Mouse (Mus musculus): Measurements from ENCODE around the gene Rps19. TPM values are rescaled to one million over a fixed set of nuclear protein-coding genes. Genes with fewer than 3 reads are reported as not detected.
"Not testable (repeated sequence)": the region's sequence is repeated elsewhere in the genome, so short reads cannot be mapped to it uniquely, and the experiment has no call there.

Gene Rps19
- polyA plus RNA-seq, 1 experiment from 2014 or later: 1,106 TPM

- Histone ChIP-seq H3K36me3 (peaks cover 13% of the 10 kb centered on the region), H3K27ac (replicated peaks) (no peak overlapping the region), H3K4me2 (no peak overlapping the region), H3K4me1 (replicated peaks) (peaks cover 26% of the 10 kb centered on the region), H3K4me3 (no peak overlapping the region), H3K9me3 (no peaks in the 10 kb centered on the region), H3K9ac (no peak overlapping the region), H3K27me3 (no peaks in the 10 kb centered on the region)
- WGBS: 92% methylated on average over 9 of the region's 9 CpGs
- no peak for ATAC-seq (ENCODE audit: low FRiP score, low read depth)
Measured at GRCm38 (mm10) chr7:24882416-24883199, 1.6 kb upstream of the Rps19 start.

- Histone ChIP-seq H3K4me2 (peak overlapping the region; percentile 70), H3K27me3 (no peaks in the 10 kb centered on the region), H3K27ac (replicated peaks) (peak overlapping the region; percentile 86), H3K36me3 (peaks cover 32% of the 10 kb centered on the region), H3K9me3 (no peaks in the 10 kb centered on the region), H3K4me3 (peak overlapping the region; percentile 75), H3K9ac (peak overlapping the region; percentile 91), H3K4me1 (replicated peaks) (peaks cover 29% of the 10 kb centered on the region)
- WGBS: under 1% methylated on average over 47 of the region's 47 CpGs
- no peak; the same call in 1 of the 2 replicates for ATAC-seq (ENCODE audit: low FRiP score, low read depth)
Measured at GRCm38 (mm10) chr7:24884693-24885291, 621 bp downstream of the Rps19 start.

- H3K9me3 ChIP-seq: no peaks in the 10 kb centered on the region
- peak overlapping the region; percentile 91 for H3K9ac ChIP-seq
- H3K4me3 ChIP-seq: peak overlapping the region; percentile 75
- H3K27ac ChIP-seq (replicated peaks): no peak overlapping the region
- no peak for ATAC-seq (ENCODE audit: low FRiP score, low read depth)
- H3K27me3 ChIP-seq: no peaks in the 10 kb centered on the region
- peaks cover 29% of the 10 kb centered on the region for H3K4me1 ChIP-seq (replicated peaks)
- 41% methylated on average over 12 of the region's 12 CpGs for WGBS
- peak overlapping the region; percentile 70 for H3K4me2 ChIP-seq
- peaks cover 37% of the 10 kb centered on the region for H3K36me3 ChIP-seq
Measured at GRCm38 (mm10) chr7:24885468-24886307, 1.5 kb downstream of the Rps19 start.

GRCm38 (mm10) chr7:24886308-24886633 is 2.1 kb downstream of the Rps19 start:
- H3K9ac ChIP-seq: peak overlapping the region; percentile 91
- H3K4me1 ChIP-seq (replicated peaks): peaks cover 29% of the 10 kb centered on the region
- H3K27me3 ChIP-seq: no peaks in the 10 kb centered on the region
- WGBS: 78% methylated on average over 4 of the region's 4 CpGs
- H3K4me2 ChIP-seq: peak overlapping the region; percentile 70
- peaks cover 41% of the 10 kb centered on the region for H3K36me3 ChIP-seq
- ATAC-seq (ENCODE audit: low FRiP score, low read depth): no peak
- no peaks in the 10 kb centered on the region for H3K9me3 ChIP-seq
- H3K4me3 ChIP-seq: peak overlapping the region; percentile 75
- H3K27ac ChIP-seq (replicated peaks): no peak overlapping the region

- Histone ChIP-seq H3K27me3 (no peaks in the 10 kb centered on the region), H3K27ac (replicated peaks) (no peak overlapping the region), H3K36me3 (peaks cover 41% of the 10 kb centered on the region), H3K9ac (no peak overlapping the region), H3K9me3 (no peaks in the 10 kb centered on the region), H3K4me2 (0 out of 2 replicates have a peak overlapping the region, but pooled peaks have one; percentile 70), H3K4me3 (no peak overlapping the region), H3K4me1 (replicated peaks) (peaks cover 29% of the 10 kb centered on the region)
- WGBS: 76% methylated on average over 4 of the region's 4 CpGs
- no peak for ATAC-seq (ENCODE audit: low FRiP score, low read depth)
Measured at GRCm38 (mm10) chr7:24887096-24887495, 2.9 kb downstream of the Rps19 start.

- no peak overlapping the region for H3K4me3 ChIP-seq
- 79% methylated on average over 6 of the region's 6 CpGs for WGBS
- peaks cover 41% of the 10 kb centered on the region for H3K36me3 ChIP-seq
Measured at GRCm38 (mm10) chr7:24889431-24890220, 5.5 kb downstream of the Rps19 start.

GRCm38 (mm10) chr7:24890281-24891216 is 6.4 kb downstream of the Rps19 start:
- H3K9ac ChIP-seq: no peak overlapping the region
- H3K4me2 ChIP-seq: no peak overlapping the region
- H3K27ac ChIP-seq (replicated peaks): no peak overlapping the region
- peaks cover 24% of the 10 kb centered on the region for H3K4me1 ChIP-seq (replicated peaks)
- ATAC-seq (ENCODE audit: low FRiP score, low read depth): peak; percentile 59
- H3K4me3 ChIP-seq: no peak overlapping the region
- peaks cover 41% of the 10 kb centered on the region for H3K36me3 ChIP-seq
- no peaks in the 10 kb centered on the region for H3K27me3 ChIP-seq
- WGBS: 27% methylated on average over 10 of the region's 10 CpGs
- H3K9me3 ChIP-seq: no peaks in the 10 kb centered on the region

More at GRCm38 (mm10) chr7:24889431-24890220, 5.5 kb downstream of the Rps19 start:
- H3K4me2 ChIP-seq: no peak overlapping the region
- no peaks in the 10 kb centered on the region for H3K27me3 ChIP-seq
- H3K27ac ChIP-seq (replicated peaks): no peak overlapping the region
- no peaks in the 10 kb centered on the region for H3K9me3 ChIP-seq
- no peak for ATAC-seq (ENCODE audit: low FRiP score, low read depth)
- H3K9ac ChIP-seq: no peak overlapping the region
- peaks cover 29% of the 10 kb centered on the region for H3K4me1 ChIP-seq (replicated peaks)

GRCm38 (mm10) chr7:24891241-24892124 is 7.3 kb downstream of the Rps19 start:
- Histone ChIP-seq H3K4me2 (no peak overlapping the region), H3K27me3 (no peaks in the 10 kb centered on the region), H3K36me3 (peaks cover 31% of the 10 kb centered on the region), H3K27ac (replicated peaks) (no peak overlapping the region), H3K4me3 (no peak overlapping the region), H3K9ac (no peak overlapping the region), H3K4me1 (replicated peaks) (peaks cover 14% of the 10 kb centered on the region), H3K9me3 (no peaks in the 10 kb centered on the region)
- WGBS: 69% methylated on average over 3 of the region's 3 CpGs
- no peak for ATAC-seq (ENCODE audit: low FRiP score, low read depth)

- peaks cover 8% of the 10 kb centered on the region; the same call in 1 of the 2 replicates for H3K4me1 ChIP-seq (replicated peaks)
- H3K4me3 ChIP-seq: no peak overlapping the region
- no peaks in the 10 kb centered on the region for H3K9me3 ChIP-seq
- whole genome bisulfite sequencing: 76% methylated on average over 2 of the region's 2 CpGs
- peaks cover 28% of the 10 kb centered on the region for H3K36me3 ChIP-seq
- H3K9ac ChIP-seq: no peak overlapping the region
- H3K4me2 ChIP-seq: no peak overlapping the region
- H3K27ac ChIP-seq (replicated peaks): no peak overlapping the region
- H3K27me3 ChIP-seq: no peaks in the 10 kb centered on the region
- no peak for ATAC-seq (ENCODE audit: low FRiP score, low read depth)
Measured at GRCm38 (mm10) chr7:24892125-24892583, 8.0 kb downstream of the Rps19 start.

GRCm38 (mm10) chr7:24895749-24896148 is 11.6 kb downstream of the Rps19 start:
- H3K9ac ChIP-seq; H3K4me1 ChIP-seq (replicated peaks); H3K36me3 ChIP-seq; H3K27ac ChIP-seq (replicated peaks); H3K9me3 ChIP-seq; H3K4me3 ChIP-seq; H3K4me2 ChIP-seq; ATAC-seq (ENCODE audit: low FRiP score, low read depth); H3K27me3 ChIP-seq: not testable (repeated sequence)
- WGBS: 88% methylated on average over 2 of the region's 2 CpGs

All from hindbrain, embryonic 15.5 days (tissue).